Mouse (Mus musculus) CD4-positive helper T cell, adult 2 months (primary cell): ENCODE results near the gene Eva1b.

Experiments
- DNase-seq: peaks from one replicate; pipeline ENCODE4 v3.0.0-alpha.2; 2012; ENCODE audit warnings: low read depth, missing footprints, low spot score

The Eva1b gene

DNA sequence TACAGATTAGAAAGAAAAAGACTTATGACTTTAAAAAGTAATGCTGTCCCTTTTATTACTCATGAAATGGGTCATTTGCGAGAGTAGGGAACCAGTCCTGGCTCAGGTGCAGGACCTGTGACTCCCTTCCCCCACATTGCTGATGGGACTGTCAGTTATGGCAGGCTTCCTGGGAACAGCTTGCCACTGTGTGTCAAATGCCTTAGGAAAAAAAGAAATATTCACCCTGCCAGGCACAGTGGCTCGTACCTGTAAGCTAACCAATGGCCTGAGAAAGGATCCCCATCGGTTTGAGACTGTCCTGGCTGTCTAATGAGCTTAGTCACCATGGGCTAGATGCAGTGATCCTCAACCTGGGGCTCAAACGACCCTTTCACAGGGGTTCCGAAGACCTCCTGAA lies 27.5 kb upstream of the Eva1b start:
- DNase-seq, result no peak

- no peak for DNase-seq
These were observed 27.0 kb upstream of the Eva1b start for GRCm38 (mm10) chr4:126120506-126120905.

GRCm38 (mm10) chr4:126123309-126124040 lies 24.1 kb upstream of the Eva1b start:
- DNase-seq, result no peak

GRCm38 (mm10) chr4:126130502-126130901 lies 17.0 kb upstream of the Eva1b start:
- no peak for DNase-seq

GRCm38 (mm10) chr4:126131290-126132121 lies 16.0 kb upstream of the Eva1b start:
- DNase-seq, result no peak

DNA sequence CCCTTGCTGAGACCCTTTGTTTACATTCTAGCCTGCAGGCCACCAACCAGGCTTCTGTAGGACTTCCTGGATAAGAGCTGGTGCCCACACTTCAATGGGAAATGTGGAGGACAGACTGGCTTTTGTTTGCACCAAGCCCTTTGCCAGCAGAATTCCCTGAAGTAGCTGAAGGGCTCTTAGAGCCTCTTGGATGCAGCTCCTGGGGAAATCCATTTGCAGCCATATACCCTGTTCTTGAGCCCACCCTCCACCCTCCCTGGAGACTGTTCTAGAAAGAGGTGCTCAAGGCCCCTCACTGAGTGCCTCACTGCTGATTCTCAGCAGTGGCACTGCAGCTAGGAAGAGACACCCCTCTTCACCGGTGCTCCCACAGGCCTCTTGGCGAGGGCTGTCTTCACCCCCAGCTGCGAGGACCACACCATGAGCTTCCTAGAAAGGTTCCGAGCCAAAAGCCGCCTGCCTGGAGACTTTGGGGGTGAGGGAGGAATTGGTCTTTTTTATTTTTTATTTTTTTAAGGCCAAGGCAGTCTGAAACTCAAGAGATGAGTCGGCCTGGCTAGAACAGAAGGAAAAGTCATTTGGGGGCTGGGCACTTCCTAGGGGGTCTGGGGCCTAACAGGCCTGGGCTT lies 14.8 kb upstream of the Eva1b start:
- DNase-seq, result no peak

DNA sequence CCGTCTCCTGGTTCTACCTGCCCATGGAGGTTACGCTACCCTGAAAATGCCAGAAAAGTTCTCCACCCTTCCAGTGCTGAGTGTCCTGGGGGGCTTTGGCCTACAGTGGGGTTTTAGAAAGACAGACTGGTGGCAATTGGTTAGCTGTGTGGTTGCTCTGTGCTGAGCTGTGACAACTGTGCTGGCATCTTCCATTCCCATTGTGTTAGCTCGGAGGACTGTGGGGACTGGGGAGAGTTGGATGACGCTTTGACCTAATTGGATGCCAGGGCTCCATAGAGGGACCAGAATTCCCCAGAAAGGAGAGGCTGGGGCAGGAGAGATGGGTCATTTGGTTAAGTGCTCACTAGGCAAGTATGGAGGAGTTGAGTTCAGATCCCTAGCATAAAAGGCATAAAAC lies 13.3 kb upstream of the Eva1b start:
- DNase-seq, result no peak

DNA sequence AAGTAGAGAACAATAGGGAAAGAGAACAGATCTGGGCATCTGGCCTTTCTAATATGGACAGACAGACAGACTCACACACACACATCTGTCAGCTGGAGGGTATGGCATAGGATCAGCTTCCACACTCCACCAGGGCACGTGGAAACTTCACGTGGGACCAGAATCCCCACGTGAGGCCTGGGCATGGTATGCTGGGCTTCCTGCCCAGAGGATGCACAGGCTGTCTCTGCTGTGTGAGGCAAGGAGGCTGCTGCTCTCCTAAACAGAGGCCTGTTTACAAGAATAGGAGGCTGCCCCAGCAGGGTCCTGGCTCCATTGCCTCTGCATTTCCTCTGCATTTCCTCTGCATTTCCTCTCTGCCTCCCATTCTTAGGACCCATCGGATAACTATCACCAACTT lies 12.9 kb upstream of the Eva1b start:
- DNase-seq, result no peak

- no peak for DNase-seq
These were observed 9.8 kb upstream of the Eva1b start for GRCm38 (mm10) chr4:126137773-126138172.

- no peak for DNase-seq
These were observed 6.5 kb upstream of the Eva1b start for GRCm38 (mm10) chr4:126141021-126141420.

DNA sequence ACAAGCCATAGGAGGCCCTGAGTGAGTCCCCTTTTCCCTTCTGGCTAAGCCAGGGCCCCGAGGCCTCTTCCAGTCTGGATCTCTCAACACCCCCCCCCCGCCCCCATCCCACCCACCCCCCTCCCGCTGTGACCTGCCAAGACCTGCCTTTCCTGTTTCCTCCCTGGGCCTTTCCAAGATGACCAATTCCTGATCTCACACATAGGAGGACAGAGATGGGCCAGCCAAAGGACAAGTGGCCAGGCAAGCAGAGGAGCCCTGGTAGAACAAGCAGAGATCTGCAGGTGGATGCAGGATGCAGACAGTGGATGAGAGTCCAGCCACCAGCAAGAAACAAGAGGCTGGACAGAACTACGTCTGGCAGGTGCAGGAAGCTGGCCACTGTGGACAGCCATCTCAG lies 2.1 kb upstream of the Eva1b start:
- DNase-seq, result no peak

DNA sequence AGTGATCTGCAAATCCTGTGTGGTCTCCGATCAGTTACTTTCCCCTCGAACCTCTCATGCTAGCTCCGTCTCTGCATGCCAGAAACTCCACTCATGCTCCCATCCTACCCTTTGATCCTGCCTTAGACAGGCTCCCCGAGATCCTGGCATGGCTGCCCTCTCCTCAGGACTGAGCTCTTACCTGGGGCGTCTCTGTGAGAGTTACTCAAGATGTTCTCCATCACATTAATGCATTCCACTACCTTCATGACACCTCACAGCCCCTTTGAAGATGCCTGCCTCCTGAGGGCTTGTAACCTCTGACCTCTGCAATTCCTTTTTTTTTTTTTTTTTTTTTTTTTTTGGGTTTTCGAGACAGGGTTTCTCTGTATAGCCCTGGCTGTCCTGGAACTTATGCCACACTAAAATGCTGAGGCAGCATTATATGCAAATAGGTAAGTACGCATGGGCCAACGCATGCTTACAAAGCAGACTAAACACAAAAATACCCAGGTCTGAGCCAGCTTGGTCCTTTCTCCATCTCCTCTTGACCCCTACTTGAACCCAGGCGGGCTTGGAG lies 491 bp upstream of the Eva1b start:
- DNase-seq, result no peak

- DNase-seq, result peak; percentile 83
These were observed 817 bp downstream of the Eva1b start for GRCm38 (mm10) chr4:126148161-126148961.

GRCm38 (mm10) chr4:126149041-126149676 lies 1.6 kb downstream of the Eva1b start:
- DNase-seq, result no peak

DNA sequence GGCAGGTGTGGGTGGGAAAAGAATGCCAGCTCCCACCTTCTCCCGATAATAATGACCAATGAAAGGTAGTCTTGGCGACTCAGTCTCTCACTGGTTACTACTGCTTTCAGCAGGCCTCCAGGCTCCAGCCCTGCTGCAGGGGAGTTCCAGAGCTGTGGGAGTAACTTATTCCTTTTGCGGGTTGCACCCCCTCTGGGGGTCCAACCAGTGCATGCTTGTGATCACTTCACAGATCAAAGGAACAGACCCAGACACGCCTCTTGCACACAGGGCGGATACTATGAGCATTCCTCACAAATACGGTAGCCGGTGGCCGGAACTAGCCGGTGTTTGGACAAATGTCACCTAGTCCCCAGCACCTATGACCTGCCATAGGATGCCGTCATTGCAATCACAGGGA lies 2.3 kb downstream of the Eva1b start:
- no peak for DNase-seq

- DNase-seq, result no peak
These were observed 2.9 kb downstream of the Eva1b start for GRCm38 (mm10) chr4:126150297-126150948.

DNA sequence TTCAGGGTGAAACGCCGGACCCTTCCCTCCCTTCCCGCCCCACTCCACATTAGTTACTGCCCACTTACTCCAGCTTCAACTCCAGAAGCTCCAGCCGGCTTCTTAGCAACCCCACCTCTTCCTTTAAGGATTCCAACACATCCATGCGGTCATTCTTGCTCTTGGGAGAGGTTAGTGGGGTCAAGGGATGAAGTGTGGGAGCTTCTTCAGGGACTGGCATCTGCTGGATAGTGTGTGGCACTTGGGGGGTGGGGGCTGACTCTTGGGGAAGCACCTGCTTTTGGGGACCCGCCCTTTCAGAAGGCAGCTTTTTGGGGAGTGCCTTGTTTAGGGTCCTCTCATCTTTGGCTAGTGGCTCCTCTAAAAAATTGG lies 3.4 kb downstream of the Eva1b start:
- no peak for DNase-seq

GRCm38 (mm10) chr4:126151701-126152440 lies 4.3 kb downstream of the Eva1b start:
- no peak for DNase-seq

DNA sequence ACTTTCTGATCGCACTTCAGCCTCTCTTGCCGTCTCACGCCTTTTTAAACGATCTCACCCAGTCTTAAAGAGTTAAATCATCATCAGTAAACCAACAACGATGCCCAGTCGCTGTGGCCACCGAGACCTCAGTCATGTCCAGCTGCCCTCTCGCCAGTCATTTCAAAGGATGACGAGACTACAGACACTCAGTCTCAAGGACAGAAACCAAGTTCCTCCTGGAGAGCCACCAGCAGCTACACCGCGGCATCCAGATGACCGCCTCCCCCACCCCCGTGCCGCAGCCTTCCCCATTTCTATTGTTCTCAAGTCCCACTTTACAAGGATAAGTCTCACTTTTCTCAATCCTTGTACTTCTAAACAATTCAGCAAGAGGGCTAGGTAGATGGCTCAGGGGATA lies 5.3 kb downstream of the Eva1b start:
- no peak for DNase-seq

- DNase-seq, result no peak
These were observed 7.6 kb downstream of the Eva1b start for GRCm38 (mm10) chr4:126155183-126155582.
